ENCODE assay signal across 10 mouse cellular contexts in the genomic region with DNA sequence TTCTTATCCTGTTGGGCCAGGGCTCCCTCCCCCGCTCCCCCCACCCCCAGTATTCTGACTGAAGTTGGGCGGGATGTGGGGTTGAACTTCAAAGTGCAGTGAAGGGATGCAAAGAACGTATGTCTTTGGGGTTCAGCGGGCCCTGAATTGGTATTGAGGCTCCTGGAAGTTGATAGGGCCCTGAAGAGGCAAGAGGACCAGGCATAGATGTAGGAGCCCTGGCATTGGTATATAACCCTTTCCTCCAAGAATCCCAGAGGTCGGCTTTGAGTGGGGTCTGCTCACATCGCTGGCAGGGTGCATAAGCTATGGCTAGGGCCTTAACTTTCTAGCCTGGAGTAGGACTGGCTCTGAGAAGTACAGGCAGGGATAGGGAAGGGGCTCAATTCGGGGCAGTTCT. TPM values are rescaled to one million over a fixed set of nuclear protein-coding genes. Genes with fewer than 3 reads are reported as not detected.
DNase-seq lines count a peak whose midpoint lies in the region; ATAC-seq lines count a peak whose summit lies in the region.
"Had no signal": no experiment of that assay in that cellular context is flagged by ENCODE, and none has a peak within 500 bp of the region (broad histone marks: within the 10 kb centered on the region; RNA-seq: fewer than 3 reads in every experiment).

No protein-coding gene starts in this region.

- H3K4me2 ChIP-seq in lung, embryonic 15.5 days, result peak overlapping the region; percentile 66
- H3K4me2 ChIP-seq in forebrain, embryonic 15.5 days (replicated peaks), result peak overlapping the region; percentile 58
- peak overlapping the region; percentile 77 for H3K4me2 ChIP-seq in limb, embryonic 11.5 days (ENCODE audit: low read depth, severe bottlenecking)
- H3K4me2 ChIP-seq in stomach, embryonic 15.5 days, result peak overlapping the region; percentile 67

- H3K27ac ChIP-seq in lung, embryonic 15.5 days, result peak overlapping the region; percentile 84
- no peak overlapping the region for H3K27ac ChIP-seq in forebrain, embryonic 15.5 days (replicated peaks)
- H3K27ac ChIP-seq in limb, embryonic 11.5 days (replicated peaks; ENCODE audit: low read depth, low read length), result 0 out of 2 replicates have a peak overlapping the region, but pooled peaks have one; percentile 21
- peak overlapping the region; percentile 84 for H3K27ac ChIP-seq in stomach, embryonic 15.5 days

- H3K9ac ChIP-seq in lung, embryonic 15.5 days, result no peak overlapping the region
- H3K9ac ChIP-seq in forebrain, embryonic 15.5 days (replicated peaks), result no peak overlapping the region
- 0 out of 2 replicates have a peak overlapping the region, but pooled peaks have one; percentile 69 for H3K9ac ChIP-seq in limb, embryonic 11.5 days (ENCODE audit: low read length)
- no peak overlapping the region for H3K9ac ChIP-seq in stomach, embryonic 15.5 days

- WGBS in lung, embryonic 15.5 days, result 19% methylated on average over 6 of the region's 7 CpGs
- 17% methylated on average over 7 of the region's 7 CpGs for WGBS in forebrain, embryonic 15.5 days
- 19% methylated on average over 7 of the region's 7 CpGs for WGBS in limb, embryonic 11.5 days
- 11% methylated on average over 7 of the region's 7 CpGs for WGBS in stomach, embryonic 15.5 days

- H3K36me3 ChIP-seq in lung, embryonic 15.5 days, result no peaks in the 10 kb centered on the region
- H3K36me3 ChIP-seq in forebrain, embryonic 15.5 days, result no peaks in the 10 kb centered on the region
- no peaks in the 10 kb centered on the region for H3K36me3 ChIP-seq in limb, embryonic 11.5 days (ENCODE audit: control insufficient read depth, insufficient read depth, low read length)
- no peaks in the 10 kb centered on the region for H3K36me3 ChIP-seq in stomach, embryonic 15.5 days

- DNase-seq in lung, postnatal 25 days (ENCODE audit: low spot score), result no peak
- no peak for DNase-seq in limb, embryonic 11.5 days (ENCODE audit: low spot score)
- DNase-seq in layer of hippocampus, adult 8-10 months (ENCODE audit: low spot score in 2 of 2), result no peak

- 0 out of 2 replicates have a peak, but pooled peaks have one; percentile 6 for ATAC-seq in lung, embryonic 15.5 days (ENCODE audit: borderline replicate concordance, extremely low read depth, low FRiP score, low TSS enrichment)
- no peak for ATAC-seq in forebrain, embryonic 15.5 days (replicated peaks)
- ATAC-seq in limb, embryonic 11.5 days (ENCODE audit: insufficient number of reproducible peaks, low FRiP score, low TSS enrichment, low read depth), result peak; percentile 9; the same call in 1 of the 2 replicates
- no peak for ATAC-seq in stomach, embryonic 15.5 days (ENCODE audit: insufficient read depth, low FRiP score, low read depth)
- no peak for ATAC-seq in granulocyte monocyte progenitor cell, adult 5-6 weeks (replicated peaks; ENCODE audit: poor library complexity, severe bottlenecking)

- H3K4me1 ChIP-seq in lung, embryonic 15.5 days, result peaks cover 23% of the 10 kb centered on the region
- H3K4me1 ChIP-seq in forebrain, embryonic 15.5 days, result peaks cover 4% of the 10 kb centered on the region
- peaks cover 6% of the 10 kb centered on the region for H3K4me1 ChIP-seq in limb, embryonic 11.5 days (ENCODE audit: control insufficient read depth, insufficient read depth, low read length)
- peaks cover 11% of the 10 kb centered on the region for H3K4me1 ChIP-seq in stomach, embryonic 15.5 days

- H3K9me3 ChIP-seq in lung, embryonic 15.5 days, result no peaks in the 10 kb centered on the region
- no peaks in the 10 kb centered on the region for H3K9me3 ChIP-seq in forebrain, embryonic 15.5 days
- H3K9me3 ChIP-seq in limb, embryonic 11.5 days (ENCODE audit: control insufficient read depth, low read length), result no peaks in the 10 kb centered on the region
- H3K9me3 ChIP-seq in stomach, embryonic 15.5 days, result no peaks in the 10 kb centered on the region

- peak overlapping the region; percentile 58 for H3K4me3 ChIP-seq in lung, embryonic 15.5 days
- 0 out of 2 replicates have a peak overlapping the region, but pooled peaks have one; percentile 36 for H3K4me3 ChIP-seq in forebrain, embryonic 15.5 days
- H3K4me3 ChIP-seq in limb, embryonic 11.5 days (ENCODE audit: low read depth, low read length), result peak overlapping the region; percentile 39
- no peak overlapping the region for H3K4me3 ChIP-seq in stomach, embryonic 15.5 days (replicated peaks)

- no peaks in the 10 kb centered on the region for H3K27me3 ChIP-seq in lung, embryonic 15.5 days
- 0 out of 2 replicates have a peak, but pooled peaks cover 4% of the 10 kb centered on the region for H3K27me3 ChIP-seq in forebrain, embryonic 15.5 days
- no peaks in the 10 kb centered on the region for H3K27me3 ChIP-seq in limb, embryonic 11.5 days (ENCODE audit: control insufficient read depth, insufficient read depth, low read length)
- H3K27me3 ChIP-seq in stomach, embryonic 15.5 days (replicated peaks), result no peaks in the 10 kb centered on the region

RNA-seq across cellular contexts. Expression of a gene that starts 0.3 kb away (rescaled TPM):
- polyA plus RNA-seq in lung, embryonic 15.5 days (2015; fragmentation: Nextera tagmentation; extraction: Ambion mirVana), result 287 and 298 TPM in 2 replicates
- polyA plus RNA-seq in forebrain, embryonic 15.5 days (2015; fragmentation: Nextera tagmentation; extraction: Ambion mirVana), result 7.4 and 7.9 TPM in 2 replicates
- 10.1 and 10.3 TPM in 2 replicates for polyA plus RNA-seq in limb, embryonic 11.5 days (2014; fragmentation: Nextera tagmentation; extraction: Ambion mirVana)
- polyA plus RNA-seq in stomach, embryonic 15.5 days (2015; fragmentation: Nextera tagmentation; extraction: Ambion mirVana), result 294 and 297 TPM in 2 replicates
- not detected in 2 replicates for total RNA-seq in granulocyte monocyte progenitor cell, adult 5-6 weeks (2014; fragmentation: Nextera tagmentation)
- total RNA-seq in granulocyte monocyte progenitor cell, adult 5-6 weeks (2017), result 0.13 TPM in 1 of 2 replicates, not detected in the other
- 1 to 10 TPM; 6.6 to 8.4 (median 7.7) TPM for total RNA-seq in layer of hippocampus, adult 8-10 months (2022)
- total RNA-seq: MEL had no signal

RNA-seq across cellular contexts. Expression of a gene that starts 48.3 kb away (rescaled TPM):
- polyA plus RNA-seq in lung, embryonic 15.5 days (2015; fragmentation: Nextera tagmentation; extraction: Ambion mirVana), result 0.59 TPM in 1 of 2 replicates, not detected in the other
- polyA plus RNA-seq in forebrain, embryonic 15.5 days (2015; fragmentation: Nextera tagmentation; extraction: Ambion mirVana), result 0.08 TPM in 1 of 2 replicates, not detected in the other
- not detected in 2 replicates for polyA plus RNA-seq in limb, embryonic 11.5 days (2014; fragmentation: Nextera tagmentation; extraction: Ambion mirVana)
- 0.99 and 2.2 TPM in 2 replicates for polyA plus RNA-seq in stomach, embryonic 15.5 days (2015; fragmentation: Nextera tagmentation; extraction: Ambion mirVana)
- not detected in 2 replicates for total RNA-seq in granulocyte monocyte progenitor cell, adult 5-6 weeks (2014; fragmentation: Nextera tagmentation)
- not detected in 2 replicates for total RNA-seq in granulocyte monocyte progenitor cell, adult 5-6 weeks (2017)
- total RNA-seq in layer of hippocampus, adult 8-10 months (2022), result under 1 TPM in 1 of 4 experiments, not detected in 3; 0.21 TPM
- total RNA-seq: layer of hippocampus, postnatal 10 days; megakaryocyte-erythroid progenitor cell, adult 5-6 weeks; MEL had no signal

Comparison
In these comparisons a context has a peak if more than half of its experiments do, and no peak if none do; other contexts are left out.
1. ATAC-seq: peak in lung, embryonic 15.5 days (single experiment) and limb, embryonic 11.5 days (single experiment); none in forebrain, embryonic 15.5 days (single experiment), stomach, embryonic 15.5 days (single experiment) and granulocyte monocyte progenitor cell, adult 5-6 weeks (single experiment).
2. RNA of a gene that starts 0.3 kb away (polyA plus RNA-seq): 287 to 298 TPM in lung, embryonic 15.5 days and 294 to 297 TPM in stomach, embryonic 15.5 days; 10.1 to 10.3 TPM in limb, embryonic 11.5 days and 7.4 to 7.9 TPM in forebrain, embryonic 15.5 days; every median in the first group is over 10 times any median in the second.
3. Peak in every context shown above with its lines, with median percentiles within 50 percentile points of each other: H3K4me2 ChIP-seq.